Mouse (Mus musculus) G1E (cell line): ENCODE measurements around the gene Itgal. TPM values are rescaled to one million over a fixed set of nuclear protein-coding genes. Genes with fewer than 3 reads are reported as not detected.

ENCODE experiments used
- ATAC-seq: 2 replicates; pipeline ENCODE4 v1.8.0; 2016; ENCODE audit warnings: mild to moderate bottlenecking; ENCODE audit not compliant: insufficient number of reproducible peaks, poor library complexity, low FRiP score, severe bottlenecking; ENCODE audit errors: extremely low read depth
- DNase-seq: peaks from one replicate; pipeline ENCODE4 v3.0.0; 2012; ENCODE audit warnings: low spot score
- H3K27me3 ChIP-seq: 2 replicates; pipeline ENCODE4 v1.6.1; 2012; ENCODE audit warnings: mild to moderate bottlenecking, low read length, inconsistent platforms; ENCODE audit not compliant: insufficient read depth
- H3K36me3 ChIP-seq: replicated peaks from 2 replicates; pipeline ENCODE3; 2012; ENCODE audit warnings: mild to moderate bottlenecking, inconsistent platforms
- H3K4me1 ChIP-seq: 2 replicates; pipeline ENCODE4 v1.6.1; 2012; ENCODE audit warnings: low read depth, low read length, inconsistent platforms, mixed read lengths; ENCODE audit not compliant: insufficient read depth
- H3K4me3 ChIP-seq: 2 replicates; pipeline ENCODE4 v1.5.1; 2012; ENCODE audit warnings: low read depth, mild to moderate bottlenecking, inconsistent platforms, low read length, moderate library complexity, mixed read lengths
- H3K9me3 ChIP-seq: replicated peaks from 2 replicates; pipeline ENCODE4 v1.6.1; 2012; ENCODE audit warnings: inconsistent platforms
- CTCF ChIP-seq: IDR thresholded peaks from 2 replicates; pipeline ENCODE4 v1.5.1; 2012; ENCODE audit warnings: low read depth, low read length, inconsistent platforms, mixed read lengths
- GATA1 ChIP-seq: IDR thresholded peaks from 2 replicates; pipeline ENCODE4 v1.6.1; 2012; ENCODE audit warnings: borderline replicate concordance, low read length, inconsistent platforms, mixed read lengths
- GATA2 ChIP-seq: IDR thresholded peaks from 2 replicates; pipeline ENCODE4 v1.6.1; 2012; ENCODE audit warnings: low read depth, low read length, inconsistent platforms, borderline replicate concordance
- POLR2AphosphoS5 ChIP-seq: IDR thresholded peaks from 2 replicates; pipeline ENCODE4 v1.6.1; 2012; ENCODE audit warnings: low read depth, low read length, inconsistent platforms; ENCODE audit not compliant: insufficient replicate concordance
- TAL1 ChIP-seq: conservative IDR thresholded peaks from 2 replicates; pipeline ENCODE4 v1.6.1; 2012; ENCODE audit warnings: low read depth, low read length, inconsistent platforms, mixed read lengths
- polyA plus RNA-seq: library from polyadenylated mRNA; stranded (reverse); fragments of >175 nt; gene quantifications from 2 replicates; pipeline ENCODE4 v1.2.3, GENCODE M21; 2012
- total RNA-seq, 2 experiments: library from RNA; stranded (forward) in 1 of 2; stranded (reverse) in 1 of 2; fragments of 200-1000 nt in 1 of 2; fragments of >200 nt in 1 of 2; fragmentation: Nextera tagmentation in 1 of 2; gene quantifications; 2 replicates each; pipeline ENCODE4 v1.2.3; 2014 to 2017

Itgal gene
- total and polyA plus RNA-seq, 3 experiments: 2.2 to 5.1 (median 3.1) TPM

DNA sequence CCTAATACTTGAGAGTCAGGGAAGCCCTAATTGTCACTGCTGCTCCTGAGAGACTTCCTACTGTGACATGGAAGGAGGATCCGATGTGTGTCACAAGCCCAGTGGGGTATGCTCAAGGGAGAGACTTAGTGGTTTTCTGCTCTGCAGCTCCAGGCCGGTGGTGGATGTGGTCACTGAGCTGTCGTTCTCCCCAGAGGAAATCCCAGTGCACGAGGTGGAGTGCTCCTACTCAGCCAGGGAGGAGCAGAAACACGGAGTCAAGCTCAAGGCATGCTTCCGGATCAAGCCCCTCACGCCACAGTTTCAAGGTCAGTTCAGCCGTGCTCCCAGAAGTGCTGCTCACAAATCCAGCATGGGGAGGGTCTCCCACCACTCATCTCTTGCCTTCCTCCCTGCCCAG lies 17.9 kb downstream of the Itgal start:
- ATAC-seq (no peak), DNase-seq (no peak)
- no peaks in the 10 kb centered on the region for H3K36me3 ChIP-seq
- no peak for TF ChIP-seq TAL1
- no peak for TF ChIP-seq GATA1
- TF ChIP-seq POLR2AphosphoS5: no peak
- no peak for TF ChIP-seq CTCF
- TF ChIP-seq GATA2: no peak
- no peaks in the 10 kb centered on the region; the same call in 1 of the 2 replicates for H3K9me3 ChIP-seq
- H3K27me3 ChIP-seq: peaks cover 66% of the 10 kb centered on the region
- H3K4me3 ChIP-seq: no peak overlapping the region
- peaks cover 6% of the 10 kb centered on the region for H3K4me1 ChIP-seq

DNA sequence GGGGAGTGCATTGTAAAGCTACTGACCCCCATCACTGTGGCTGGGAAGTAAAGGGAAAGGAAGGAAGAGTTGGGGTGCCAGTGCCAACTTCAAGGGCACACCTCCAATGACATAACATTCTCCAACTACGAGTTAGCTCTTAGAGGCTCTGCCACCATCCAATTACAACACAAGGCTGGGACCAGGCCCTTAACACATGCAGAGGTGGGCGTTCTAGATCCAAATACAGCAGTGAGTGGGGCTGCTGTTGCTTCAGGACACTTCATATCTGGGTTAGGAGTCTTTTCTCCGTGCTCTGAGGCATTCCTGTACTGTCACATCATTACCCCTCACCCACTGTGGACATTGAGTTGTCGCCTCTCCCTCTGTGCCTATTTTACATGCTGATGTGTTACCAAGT lies 25.0 kb downstream of the Itgal start:
- no peak for DNase-seq

DNA sequence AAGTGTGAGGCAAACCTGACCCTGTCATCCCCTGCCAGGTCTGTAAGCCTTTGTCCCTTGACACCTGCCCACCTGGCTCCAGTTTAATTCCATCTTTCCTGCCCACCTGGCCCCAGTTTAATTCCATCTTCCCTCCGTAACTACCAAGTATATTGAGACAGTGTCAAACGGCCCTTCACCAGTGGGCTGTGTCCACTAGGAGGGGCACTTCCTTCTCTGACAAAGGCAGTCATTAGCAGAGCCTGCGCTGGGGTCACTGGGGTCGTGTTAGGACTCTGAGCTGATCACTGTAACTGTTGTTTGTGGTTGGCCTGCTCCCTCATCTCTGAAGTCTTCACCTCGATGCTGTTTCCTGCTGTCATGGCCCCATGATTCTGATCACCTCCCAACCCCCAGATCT lies 26.0 kb downstream of the Itgal start:
- ATAC-seq: no peak
- no peaks in the 10 kb centered on the region for H3K9me3 ChIP-seq
- H3K27me3 ChIP-seq: peaks cover 75% of the 10 kb centered on the region
- TF ChIP-seq GATA1 (no peak), CTCF (no peak), GATA2 (no peak), POLR2AphosphoS5 (no peak), TAL1 (no peak)
- DNase-seq: no peak
- H3K4me3 ChIP-seq: no peak overlapping the region
- no peaks in the 10 kb centered on the region for H3K36me3 ChIP-seq
- H3K4me1 ChIP-seq: no peaks in the 10 kb centered on the region

More for the DNA sequence above, 25.0 kb downstream of the Itgal start:
- no peak for TF ChIP-seq POLR2AphosphoS5
- no peak for TF ChIP-seq GATA2
- TF ChIP-seq CTCF: no peak
- TF ChIP-seq GATA1: no peak
- TF ChIP-seq TAL1: no peak
- Histone ChIP-seq H3K27me3 (peaks cover 71% of the 10 kb centered on the region), H3K9me3 (no peaks in the 10 kb centered on the region; the same call in 1 of the 2 replicates), H3K36me3 (no peaks in the 10 kb centered on the region), H3K4me3 (no peak overlapping the region), H3K4me1 (no peaks in the 10 kb centered on the region)
- ATAC-seq: no peak

DNA sequence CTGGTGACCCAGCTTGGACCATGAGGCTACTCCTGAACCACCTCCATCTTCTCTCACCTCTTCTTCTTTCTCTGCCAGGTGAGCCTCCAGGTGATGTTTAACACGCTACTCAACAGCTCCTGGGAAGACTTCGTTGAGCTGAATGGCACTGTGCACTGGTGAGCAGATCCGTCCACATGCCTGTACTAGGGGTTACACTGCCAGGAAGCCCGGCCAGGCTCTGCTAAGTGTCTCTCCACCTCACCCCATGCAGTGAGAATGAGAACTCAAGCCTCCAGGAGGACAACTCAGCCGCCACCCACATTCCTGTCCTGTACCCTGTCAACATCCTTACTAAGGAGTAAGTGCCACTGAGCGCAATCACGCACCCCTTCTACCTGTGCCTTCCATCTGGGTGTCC lies 28.9 kb downstream of the Itgal start:
- Histone ChIP-seq H3K4me3 (no peak overlapping the region), H3K4me1 (no peaks in the 10 kb centered on the region), H3K27me3 (peaks cover 75% of the 10 kb centered on the region), H3K36me3 (no peaks in the 10 kb centered on the region), H3K9me3 (no peaks in the 10 kb centered on the region)
- TF ChIP-seq TAL1: no peak
- no peak for TF ChIP-seq GATA2
- no peak for TF ChIP-seq POLR2AphosphoS5
- TF ChIP-seq CTCF: no peak
- no peak for TF ChIP-seq GATA1
- DNase-seq: no peak
- ATAC-seq: no peak

DNA sequence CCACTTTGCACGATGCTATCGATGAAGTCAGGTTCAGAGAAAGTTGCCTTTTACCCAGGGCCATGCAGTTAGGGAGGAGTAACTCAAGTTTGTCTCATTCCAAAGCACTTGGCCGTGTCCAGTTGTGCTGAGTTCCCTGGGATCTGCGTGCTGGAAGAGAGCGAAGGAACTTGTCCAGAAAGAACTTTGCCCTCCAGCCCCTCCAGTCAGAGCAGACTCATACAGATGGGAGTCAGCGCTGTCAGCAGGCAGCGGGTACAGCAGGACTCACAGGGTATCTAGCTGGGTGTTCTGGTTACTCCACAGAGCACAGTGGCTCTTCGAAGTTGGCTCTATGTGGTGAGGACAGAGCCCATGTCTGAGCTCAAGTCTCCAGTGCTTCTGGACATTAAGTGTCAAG lies 29.5 kb downstream of the Itgal start:
- no peaks in the 10 kb centered on the region; the same call in 1 of the 2 replicates for H3K4me1 ChIP-seq
- no peaks in the 10 kb centered on the region for H3K9me3 ChIP-seq
- TF ChIP-seq TAL1 (no peak), GATA1 (no peak)
- DNase-seq (no peak), ATAC-seq (no peak)
- no peaks in the 10 kb centered on the region for H3K36me3 ChIP-seq
- H3K27me3 ChIP-seq: peaks cover 76% of the 10 kb centered on the region
- no peak overlapping the region for H3K4me3 ChIP-seq

DNA sequence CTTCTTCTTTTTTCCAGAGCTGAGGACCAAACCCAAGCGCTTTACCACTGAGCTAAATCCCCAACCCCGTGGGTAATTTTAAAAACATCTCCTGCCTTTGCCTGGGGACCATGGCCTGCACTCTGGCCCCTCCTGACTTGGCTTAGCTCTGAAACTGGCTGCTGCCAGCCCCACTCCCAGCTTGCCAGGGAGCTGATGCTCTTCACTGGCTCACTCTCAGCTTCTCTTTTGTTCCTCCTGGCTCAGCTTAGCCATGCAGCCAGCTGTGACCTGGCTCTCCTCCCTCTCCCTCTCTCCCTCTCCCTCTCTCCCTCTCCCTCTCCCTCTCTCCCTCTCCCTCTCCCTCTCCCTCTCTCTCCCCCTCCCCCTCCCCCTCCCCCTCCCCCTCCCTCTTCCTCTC lies 30.6 kb downstream of the Itgal start:
- H3K27me3 ChIP-seq: peaks cover 69% of the 10 kb centered on the region
- no peaks in the 10 kb centered on the region for H3K9me3 ChIP-seq
- no peaks in the 10 kb centered on the region for H3K36me3 ChIP-seq
- ATAC-seq: no peak
- H3K4me3 ChIP-seq: no peak overlapping the region
- H3K4me1 ChIP-seq: no peaks in the 10 kb centered on the region; the same call in 1 of the 2 replicates
- no peak for DNase-seq
- no peak for TF ChIP-seq TAL1
- TF ChIP-seq POLR2AphosphoS5: no peak
- no peak for TF ChIP-seq GATA1
- TF ChIP-seq GATA2: no peak
- no peak for TF ChIP-seq CTCF

DNA sequence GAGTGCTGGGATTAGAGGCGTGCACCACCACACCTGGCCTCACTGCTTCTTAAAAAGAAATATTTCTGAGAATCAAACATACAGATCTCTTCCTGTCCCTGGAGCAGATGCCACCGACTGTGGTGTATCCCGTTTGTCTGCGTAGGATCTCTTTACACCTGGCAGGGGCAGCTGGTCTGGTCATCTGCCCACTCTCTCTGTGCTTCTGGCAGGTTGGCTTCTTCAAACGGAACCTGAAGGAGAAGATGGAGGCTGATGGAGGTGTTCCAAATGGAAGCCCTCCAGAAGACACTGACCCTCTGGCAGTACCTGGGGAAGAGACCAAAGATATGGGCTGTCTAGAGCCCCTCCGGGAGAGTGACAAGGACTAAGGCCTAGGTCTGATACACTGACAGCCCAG lies 37.2 kb downstream of the Itgal start:
- H3K36me3 ChIP-seq: no peaks in the 10 kb centered on the region
- H3K27me3 ChIP-seq: peaks cover 46% of the 10 kb centered on the region
- no peak for ATAC-seq
- DNase-seq: no peak
- TF ChIP-seq GATA2: no peak
- TF ChIP-seq CTCF: no peak
- TF ChIP-seq POLR2AphosphoS5: no peak
- no peak for TF ChIP-seq GATA1
- TF ChIP-seq TAL1: no peak
- no peaks in the 10 kb centered on the region for H3K9me3 ChIP-seq
- no peak overlapping the region for H3K4me3 ChIP-seq
- no peaks in the 10 kb centered on the region; the same call in none of the 2 replicates for H3K4me1 ChIP-seq
